Mouse (Mus musculus): ENCODE results near the gene Fcgr3. TPM values are rescaled to one million over a fixed set of nuclear protein-coding genes. Genes with fewer than 3 reads are reported as not detected.
"Not testable (repeated sequence)": the region's sequence is repeated elsewhere in the genome, so short reads cannot be mapped to it uniquely, and the experiment has no call there.

Fcgr3 gene
- polyA plus RNA-seq, 1 experiment = 20.6 TPM

DNA sequence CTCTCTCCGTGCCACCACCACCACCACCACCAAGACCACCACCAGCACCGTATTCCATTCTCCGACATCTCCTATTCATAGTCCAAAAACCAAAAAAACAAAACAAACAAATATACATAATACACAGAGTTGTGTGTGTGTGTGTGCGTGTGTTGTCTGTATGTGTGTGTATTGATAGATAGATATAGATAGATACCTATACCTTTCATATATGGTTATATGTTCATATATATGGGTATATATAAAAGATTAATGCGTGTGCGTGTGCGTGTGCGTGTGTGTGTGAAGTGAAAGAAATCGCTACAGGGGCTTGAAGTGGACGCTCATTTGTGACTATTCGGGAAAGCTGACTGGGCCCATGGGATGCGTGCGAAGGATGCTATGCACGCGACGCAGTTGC lies 6.1 kb upstream of the Fcgr3 start:
- DNase-seq (ENCODE audit: low read depth in 1 of 2, low spot score in 2 of 2); H3K27ac ChIP-seq (ENCODE audit: insufficient read depth, low read length); H3K27me3 ChIP-seq (ENCODE audit: control insufficient read depth, insufficient read depth, low read length); H3K4me1 ChIP-seq (ENCODE audit: control insufficient read depth, insufficient read depth, insufficient read length); H3K36me3 ChIP-seq (ENCODE audit: control insufficient read depth, insufficient read depth, low read length); H3K4me3 ChIP-seq (ENCODE audit: extremely low read depth, insufficient read depth, insufficient read length): not testable (repeated sequence)
- 25% methylated on average over 16 of the region's 16 CpGs for WGBS

DNA sequence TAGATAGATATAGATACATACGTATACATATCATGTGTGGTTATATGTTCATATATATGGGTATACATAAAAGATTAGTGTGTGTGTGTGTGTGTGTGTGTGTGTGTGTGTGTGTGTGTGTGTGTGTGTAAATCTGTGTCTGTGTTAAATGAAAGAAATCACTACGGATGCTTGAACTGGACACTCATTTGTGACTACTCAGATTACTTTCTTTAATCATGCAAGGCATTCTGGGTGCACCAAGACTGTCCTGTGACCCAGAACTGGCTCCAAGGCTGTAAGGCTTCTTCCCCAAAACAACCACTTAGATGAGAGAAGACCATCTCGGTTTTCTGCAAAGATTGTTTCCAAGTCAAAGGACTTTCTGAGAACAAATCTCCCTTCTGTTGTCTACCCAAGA lies 4.8 kb upstream of the Fcgr3 start:
- not testable (repeated sequence) for DNase-seq (ENCODE audit: low read depth in 1 of 2, low spot score in 2 of 2); H3K4me3 ChIP-seq (ENCODE audit: extremely low read depth, insufficient read depth, insufficient read length); H3K4me1 ChIP-seq (ENCODE audit: control insufficient read depth, insufficient read depth, insufficient read length); H3K27ac ChIP-seq (ENCODE audit: insufficient read depth, low read length); H3K36me3 ChIP-seq (ENCODE audit: control insufficient read depth, insufficient read depth, low read length); H3K27me3 ChIP-seq (ENCODE audit: control insufficient read depth, insufficient read depth, low read length)
- 64% methylated on average over 3 of the region's 3 CpGs for WGBS

DNA sequence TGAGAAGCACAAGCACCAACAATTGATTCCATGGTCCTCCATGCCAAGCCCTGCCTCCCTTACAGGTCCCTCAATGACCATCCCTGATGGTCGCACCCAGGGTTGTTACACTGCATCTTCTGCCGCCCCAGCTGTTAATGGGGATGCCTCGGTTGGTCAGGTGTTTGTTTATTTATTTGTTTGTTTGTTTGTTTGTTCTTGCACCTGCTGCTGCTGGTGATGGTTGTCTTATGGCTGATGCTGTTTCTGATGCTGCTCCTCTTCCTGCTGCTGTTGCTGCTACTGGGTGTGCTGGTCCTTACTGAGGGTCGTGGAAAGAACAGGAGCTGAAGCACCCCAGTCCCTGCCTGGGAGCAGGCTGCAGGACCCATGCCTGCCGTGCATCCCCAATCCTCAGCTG lies 3.2 kb upstream of the Fcgr3 start:
- DNase-seq (ENCODE audit: low read depth in 1 of 2, low spot score in 2 of 2); H3K4me1 ChIP-seq (ENCODE audit: control insufficient read depth, insufficient read depth, insufficient read length); H3K27me3 ChIP-seq (ENCODE audit: control insufficient read depth, insufficient read depth, low read length); H3K36me3 ChIP-seq (ENCODE audit: control insufficient read depth, insufficient read depth, low read length); H3K27ac ChIP-seq (ENCODE audit: insufficient read depth, low read length); H3K4me3 ChIP-seq (ENCODE audit: extremely low read depth, insufficient read depth, insufficient read length): not testable (repeated sequence)
- WGBS = 43% methylated on average over 5 of the region's 5 CpGs

DNA sequence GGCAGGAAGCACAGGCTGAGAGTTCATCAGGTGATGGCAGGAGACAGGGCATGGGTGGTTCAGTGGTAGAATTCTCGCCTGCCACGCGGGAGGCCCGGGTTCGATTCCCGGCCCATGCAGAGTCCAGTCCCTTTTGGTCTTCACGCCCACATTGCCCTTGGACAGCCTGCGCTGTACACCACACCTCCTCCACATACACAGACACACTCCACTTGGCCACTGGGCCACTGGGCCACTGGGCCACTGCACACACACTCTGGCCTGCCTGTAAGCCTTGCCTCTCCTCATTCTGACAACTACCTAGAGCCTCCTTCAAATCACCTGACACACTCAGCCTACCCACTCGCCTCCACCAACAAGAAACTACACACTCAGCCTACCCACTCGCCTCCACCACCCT lies 1.8 kb upstream of the Fcgr3 start:
- not testable (repeated sequence) for DNase-seq (ENCODE audit: low read depth in 1 of 2, low spot score in 2 of 2); H3K27ac ChIP-seq (ENCODE audit: insufficient read depth, low read length); H3K27me3 ChIP-seq (ENCODE audit: control insufficient read depth, insufficient read depth, low read length); H3K4me3 ChIP-seq (ENCODE audit: extremely low read depth, insufficient read depth, insufficient read length); H3K36me3 ChIP-seq (ENCODE audit: control insufficient read depth, insufficient read depth, low read length); H3K4me1 ChIP-seq (ENCODE audit: control insufficient read depth, insufficient read depth, insufficient read length)
- WGBS = 34% methylated on average over 3 of the region's 10 CpGs

DNA sequence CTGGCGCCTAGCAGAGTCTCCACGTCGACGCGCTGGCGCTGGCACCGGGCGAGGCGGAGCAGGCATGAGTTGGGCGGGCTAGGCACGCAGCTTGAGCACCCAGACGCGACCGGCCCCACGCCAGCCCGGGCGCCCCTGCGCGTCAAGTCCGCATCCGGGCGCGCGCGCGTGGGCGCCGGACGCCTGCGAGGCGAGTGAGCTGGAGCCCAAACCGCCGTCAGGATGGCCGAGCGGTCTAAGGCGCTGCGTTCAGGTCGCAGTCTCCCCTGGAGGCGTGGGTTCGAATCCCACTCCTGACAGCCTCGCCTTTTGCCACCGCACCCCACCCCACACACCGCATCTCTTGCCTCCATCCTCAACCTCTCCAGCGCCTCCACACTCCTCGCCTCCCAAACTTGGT lies 1.0 kb upstream of the Fcgr3 start:
- H3K4me1 ChIP-seq (ENCODE audit: control insufficient read depth, insufficient read depth, insufficient read length); H3K36me3 ChIP-seq (ENCODE audit: control insufficient read depth, insufficient read depth, low read length); H3K4me3 ChIP-seq (ENCODE audit: extremely low read depth, insufficient read depth, insufficient read length); H3K27me3 ChIP-seq (ENCODE audit: control insufficient read depth, insufficient read depth, low read length); H3K27ac ChIP-seq (ENCODE audit: insufficient read depth, low read length): not testable (repeated sequence)
- peak in 1 of 2 experiments; percentile 35 for DNase-seq (ENCODE audit: low read depth in 1 of 2, low spot score in 2 of 2)
- 14% methylated on average over 31 of the region's 45 CpGs for WGBS

DNA sequence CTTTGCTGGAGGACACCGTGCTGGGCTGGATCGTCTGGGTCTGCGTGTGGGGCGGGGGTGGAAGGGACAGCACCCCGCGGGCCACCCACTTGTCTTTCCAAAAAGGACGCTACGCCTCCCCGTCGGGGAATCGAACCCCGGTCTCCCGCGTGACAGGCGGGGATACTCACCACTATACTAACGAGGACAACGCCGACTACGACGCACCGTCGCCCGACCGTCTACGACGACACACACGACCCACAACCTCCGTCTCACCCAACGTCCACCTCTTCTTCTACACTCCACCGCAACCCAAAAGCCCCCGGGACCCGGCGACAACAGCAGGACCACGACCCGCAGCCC lies 480 bp upstream of the Fcgr3 start:
- not testable (repeated sequence) for H3K27me3 ChIP-seq (ENCODE audit: control insufficient read depth, insufficient read depth, low read length); H3K36me3 ChIP-seq (ENCODE audit: control insufficient read depth, insufficient read depth, low read length); H3K27ac ChIP-seq (ENCODE audit: insufficient read depth, low read length); H3K4me3 ChIP-seq (ENCODE audit: extremely low read depth, insufficient read depth, insufficient read length); H3K4me1 ChIP-seq (ENCODE audit: control insufficient read depth, insufficient read depth, insufficient read length)
- 3% methylated on average over 24 of the region's 35 CpGs for WGBS
- DNase-seq (ENCODE audit: low read depth in 1 of 2, low spot score in 2 of 2) = peak in 1 of 2 experiments; percentile 23

DNA sequence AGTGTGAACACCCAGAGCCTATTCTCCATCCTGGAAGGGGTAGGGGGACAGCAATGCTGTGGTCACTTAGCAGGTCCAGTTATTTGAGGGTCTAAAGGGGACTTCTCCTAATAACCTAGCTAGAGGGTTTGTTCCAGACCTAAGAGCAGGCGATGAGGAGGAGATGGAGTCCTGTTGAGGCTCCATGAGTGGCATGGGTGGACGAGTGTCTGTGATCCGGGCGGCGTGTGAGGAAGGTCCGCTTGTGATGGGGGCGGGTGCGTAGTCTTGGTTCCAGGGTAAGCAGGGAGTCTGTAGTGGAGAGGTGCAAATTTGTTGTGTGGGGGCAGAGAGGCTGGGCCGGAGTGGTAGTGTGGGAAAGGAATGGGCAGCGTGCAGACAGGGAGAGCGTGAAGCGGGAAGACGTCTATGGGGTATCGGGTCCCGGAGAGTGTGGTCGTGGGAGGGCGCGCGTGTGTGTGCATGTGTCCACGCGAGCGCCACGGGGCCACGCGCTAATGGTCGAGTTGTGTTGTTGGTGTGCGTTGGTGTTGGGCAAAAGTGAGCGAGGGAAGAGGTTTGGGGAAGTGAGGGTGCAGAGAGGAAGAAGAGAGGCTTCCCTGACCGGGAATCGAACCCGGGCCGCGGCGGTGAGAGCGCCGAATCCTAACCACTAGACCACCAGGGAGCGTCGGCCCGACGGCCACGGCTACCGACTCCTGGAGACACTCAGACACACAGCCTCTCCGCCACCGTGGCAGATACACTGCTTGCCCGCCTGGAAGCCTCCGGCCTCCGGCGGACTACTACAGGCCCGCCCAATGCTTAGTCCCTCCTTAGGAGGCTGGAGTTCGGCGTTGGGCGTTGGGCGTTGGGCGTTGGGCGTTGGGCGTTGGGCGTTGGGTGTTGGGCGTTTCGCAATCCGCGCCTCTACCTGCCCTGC lies 905 bp downstream of the Fcgr3 start:
- 18% methylated on average over 43 of the region's 61 CpGs for WGBS
- DNase-seq (ENCODE audit: low read depth in 1 of 2, low spot score in 2 of 2) = peak in 1 of 2 experiments; percentile 38
- not testable (repeated sequence) for H3K36me3 ChIP-seq (ENCODE audit: control insufficient read depth, insufficient read depth, low read length); H3K27ac ChIP-seq (ENCODE audit: insufficient read depth, low read length); H3K27me3 ChIP-seq (ENCODE audit: control insufficient read depth, insufficient read depth, low read length); H3K4me1 ChIP-seq (ENCODE audit: control insufficient read depth, insufficient read depth, insufficient read length)
- H3K4me3 ChIP-seq (ENCODE audit: extremely low read depth, insufficient read depth, insufficient read length) = peak overlapping the region; percentile 31

DNA sequence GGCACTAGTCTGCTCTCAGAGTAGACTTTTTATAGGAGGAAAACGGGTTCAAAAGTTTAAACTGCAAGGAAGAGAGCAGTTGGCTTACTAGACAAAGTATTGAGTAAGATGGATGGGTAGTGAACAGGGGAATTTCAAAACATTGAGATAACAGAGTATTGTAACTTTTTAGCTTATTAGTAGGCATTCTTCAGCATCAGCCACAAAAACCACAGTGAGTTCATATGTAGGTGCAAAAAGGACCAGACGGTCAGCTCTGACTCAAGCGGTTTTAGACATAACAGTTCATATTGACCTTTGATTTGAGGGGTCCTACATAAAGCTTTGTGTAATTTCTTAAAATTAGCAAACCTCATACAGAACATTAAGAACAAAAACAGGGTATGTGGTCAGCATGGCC lies 3.2 kb downstream of the Fcgr3 start:
- no peak for DNase-seq (ENCODE audit: low read depth in 1 of 2, low spot score in 2 of 2)
- TF ChIP-seq POLR2A (IDR thresholded peaks at IDR 0.05; ENCODE audit: low read depth, low read length) (no peak), CTCF (IDR thresholded peaks at IDR 0.05; ENCODE audit: extremely low read depth, insufficient read depth, insufficient read length, insufficient replicate concordance) (no peak)
- Histone ChIP-seq H3K27ac (ENCODE audit: insufficient read depth, low read length) (no peak overlapping the region), H3K27me3 (ENCODE audit: control insufficient read depth, insufficient read depth, low read length) (peaks cover 4% of the 10 kb centered on the region), H3K4me1 (ENCODE audit: control insufficient read depth, insufficient read depth, insufficient read length) (peaks cover 10% of the 10 kb centered on the region), H3K4me3 (ENCODE audit: extremely low read depth, insufficient read depth, insufficient read length) (no peak overlapping the region), H3K36me3 (ENCODE audit: control insufficient read depth, insufficient read depth, low read length) (no peaks in the 10 kb centered on the region)
- 90% methylated on average over 3 of the region's 3 CpGs for WGBS
